Mouse (Mus musculus): ENCODE measurements around the gene Tpst2.

GRCm38 (mm10) chr5:112264099-112264498, 12.4 kb upstream of the Tpst2 start:
- TF ChIP-seq CTCF (IDR thresholded peaks at IDR 0.05; ENCODE audit: low read depth, low read length), result no peak
- no peak for TF ChIP-seq EP300 (IDR thresholded peaks at IDR 0.05; ENCODE audit: insufficient read depth, low read depth, low read length)
- TF ChIP-seq POLR2A (IDR thresholded peaks at IDR 0.05; ENCODE audit: insufficient read depth, low read length), result no peak

Measured in ES-Bruce4 (cell line).